Mouse (Mus musculus): ENCODE measurements at regions not wholly inside any gene's neighbourhood (a gene's known extent, or its start where the extent isn't known, plus 50 kb on each side); places are given as distances from the start of the nearest gene placed in this dataset.

DNA sequence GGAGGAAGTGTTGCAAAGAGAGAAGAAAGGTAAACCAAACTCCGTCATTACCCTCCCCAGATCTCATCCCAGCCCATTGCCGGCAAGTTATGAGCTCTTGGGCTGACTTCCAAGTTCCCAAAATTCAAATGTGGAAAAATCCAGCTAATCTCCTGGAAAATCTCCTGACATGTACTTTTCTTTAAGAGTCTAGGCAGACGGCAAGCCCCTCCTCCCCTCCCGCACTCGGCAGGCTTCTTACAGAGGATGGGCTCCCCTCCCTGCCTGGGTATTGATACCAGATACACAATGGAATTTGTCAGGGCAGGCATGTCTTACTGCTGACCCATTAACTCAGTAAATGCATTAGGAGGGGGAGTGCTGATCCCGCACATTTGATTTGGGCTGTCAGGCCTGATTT, 271.0 kb downstream of the Pax1 start:
- Histone ChIP-seq H3K4me3 (replicated peaks; ENCODE audit: low read length) (no peak overlapping the region), H3K9me3 (ENCODE audit: control insufficient read depth, low read length) (no peaks in the 10 kb centered on the region), H3K4me2 (ENCODE audit: low read length) (no peak overlapping the region), H3K27me3 (replicated peaks; ENCODE audit: control insufficient read depth, insufficient read depth, low read length) (no peaks in the 10 kb centered on the region), H3K36me3 (ENCODE audit: control insufficient read depth, insufficient read depth) (no peaks in the 10 kb centered on the region), H3K4me1 (replicated peaks; ENCODE audit: control insufficient read depth, insufficient read depth, low read length) (no peaks in the 10 kb centered on the region), H3K9ac (replicated peaks; ENCODE audit: low read depth, low read length) (no peak overlapping the region), H3K27ac (ENCODE audit: low read length) (no peak overlapping the region)
- WGBS, result 29% methylated on average over 6 of the region's 6 CpGs
- ATAC-seq, result no peak

DNA sequence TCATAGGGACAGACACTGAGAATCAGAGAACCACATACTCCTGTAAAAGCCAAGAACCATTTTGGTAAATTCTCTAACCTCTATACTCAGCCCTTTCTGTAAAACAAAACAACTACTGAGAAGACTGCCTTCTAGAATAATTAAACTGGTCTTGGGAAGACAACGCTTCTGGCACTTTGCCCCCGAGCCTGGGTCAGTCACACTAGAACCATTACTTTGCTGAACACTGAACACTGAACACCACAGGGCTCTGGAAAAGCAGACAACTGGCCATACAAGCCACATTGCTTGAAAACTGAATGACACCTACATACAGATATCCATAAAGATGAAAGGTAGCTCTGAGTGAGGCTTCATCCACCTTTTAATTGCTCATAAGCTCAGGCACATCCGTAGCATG, 268.0 kb downstream of the Pax1 start:
- H3K4me1 ChIP-seq (replicated peaks; ENCODE audit: control insufficient read depth, insufficient read depth, low read length), result no peaks in the 10 kb centered on the region
- 82% methylated on average over 3 of the region's 3 CpGs for WGBS
- no peaks in the 10 kb centered on the region for H3K9me3 ChIP-seq (ENCODE audit: control insufficient read depth, low read length)
- no peak overlapping the region for H3K27ac ChIP-seq (ENCODE audit: low read length)
- no peak for ATAC-seq
- no peak overlapping the region for H3K4me2 ChIP-seq (ENCODE audit: low read length)
- no peak overlapping the region for H3K4me3 ChIP-seq (replicated peaks; ENCODE audit: low read length)
- no peaks in the 10 kb centered on the region for H3K27me3 ChIP-seq (replicated peaks; ENCODE audit: control insufficient read depth, insufficient read depth, low read length)
- no peaks in the 10 kb centered on the region for H3K36me3 ChIP-seq (ENCODE audit: control insufficient read depth, insufficient read depth)
- no peak overlapping the region for H3K9ac ChIP-seq (replicated peaks; ENCODE audit: low read depth, low read length)

DNA sequence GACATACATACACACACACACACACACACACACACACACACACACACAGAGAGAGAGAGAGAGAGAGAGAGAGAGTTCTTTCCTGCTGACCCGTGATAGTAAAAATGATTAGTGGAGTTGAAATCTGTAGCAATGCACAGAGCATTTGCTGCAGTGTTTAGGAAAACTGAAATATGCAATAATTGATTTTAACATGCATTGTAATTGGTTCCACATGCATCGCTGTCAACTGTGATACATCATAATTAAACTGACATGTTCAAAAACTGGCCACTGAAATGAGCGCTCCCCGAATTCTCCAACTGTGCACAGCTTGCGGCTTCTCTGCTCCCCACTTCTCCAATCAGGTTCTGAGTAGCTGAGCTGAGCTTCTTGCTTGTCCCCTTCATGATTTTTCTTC, 265.4 kb downstream of the Pax1 start:
- WGBS, result 91% methylated on average over 5 of the region's 5 CpGs
- no peaks in the 10 kb centered on the region for H3K36me3 ChIP-seq (ENCODE audit: control insufficient read depth, insufficient read depth)
- no peaks in the 10 kb centered on the region for H3K27me3 ChIP-seq (replicated peaks; ENCODE audit: control insufficient read depth, insufficient read depth, low read length)
- no peak for ATAC-seq
- no peak overlapping the region for H3K4me3 ChIP-seq (replicated peaks; ENCODE audit: low read length)
- H3K9ac ChIP-seq (replicated peaks; ENCODE audit: low read depth, low read length), result no peak overlapping the region
- no peaks in the 10 kb centered on the region for H3K9me3 ChIP-seq (ENCODE audit: control insufficient read depth, low read length)
- H3K4me2 ChIP-seq (ENCODE audit: low read length), result no peak overlapping the region
- no peaks in the 10 kb centered on the region for H3K4me1 ChIP-seq (replicated peaks; ENCODE audit: control insufficient read depth, insufficient read depth, low read length)
- H3K27ac ChIP-seq (ENCODE audit: low read length), result no peak overlapping the region

DNA sequence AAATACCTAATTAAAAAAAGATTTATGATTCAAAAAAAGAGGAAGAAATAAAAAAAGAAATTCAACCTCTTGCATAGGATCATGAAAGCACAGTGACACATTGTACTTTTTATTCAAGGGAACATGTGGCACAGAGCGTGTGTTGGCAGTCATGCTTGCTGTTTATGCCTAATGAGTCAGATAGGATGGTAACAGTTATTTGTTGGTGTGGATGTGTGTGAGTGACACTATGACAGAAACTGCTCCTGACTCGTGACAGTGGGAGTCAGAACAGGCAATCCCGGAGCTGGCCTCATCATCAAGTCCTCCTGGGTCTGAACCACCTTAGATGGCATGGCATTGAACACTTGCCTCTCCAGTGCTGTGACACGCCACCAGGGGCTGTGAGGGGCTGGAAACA, 261.4 kb downstream of the Pax1 start:
- H3K4me2 ChIP-seq (ENCODE audit: low read length), result no peak overlapping the region

DNA sequence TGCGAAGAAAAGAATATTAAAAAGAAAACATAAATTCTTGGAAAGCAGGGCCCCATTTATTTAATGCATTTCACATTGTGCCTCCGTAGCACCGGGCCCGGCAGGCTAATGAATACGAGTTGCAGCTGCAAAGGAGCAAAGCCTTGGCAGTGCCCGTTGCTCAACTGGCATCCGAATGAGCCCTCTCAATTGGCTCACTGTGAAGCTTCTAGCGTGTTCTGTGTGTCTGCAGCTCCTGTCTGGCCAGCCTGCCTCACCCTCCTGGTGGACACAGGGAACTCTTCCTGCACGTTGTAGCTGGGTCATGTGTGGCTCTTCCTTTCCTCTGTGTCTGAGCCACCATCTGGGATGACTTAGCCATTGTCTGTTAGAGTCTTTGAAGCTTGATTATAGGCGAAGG, 256.1 kb downstream of the Pax1 start:
- Histone ChIP-seq H3K4me3 (replicated peaks; ENCODE audit: low read length) (no peak overlapping the region), H3K27ac (ENCODE audit: low read length) (no peak overlapping the region), H3K27me3 (replicated peaks; ENCODE audit: control insufficient read depth, insufficient read depth, low read length) (no peaks in the 10 kb centered on the region), H3K4me1 (replicated peaks; ENCODE audit: control insufficient read depth, insufficient read depth, low read length) (0 out of 2 replicates have a peak, but pooled peaks cover 2% of the 10 kb centered on the region), H3K9me3 (ENCODE audit: control insufficient read depth, low read length) (no peaks in the 10 kb centered on the region), H3K4me2 (ENCODE audit: low read length) (no peak overlapping the region), H3K36me3 (ENCODE audit: control insufficient read depth, insufficient read depth) (no peaks in the 10 kb centered on the region), H3K9ac (replicated peaks; ENCODE audit: low read depth, low read length) (no peak overlapping the region)
- ATAC-seq, result peak; percentile 72
- WGBS, result 53% methylated on average over 10 of the region's 10 CpGs

More for the DNA sequence above, 261.4 kb downstream of the Pax1 start:
- 73% methylated on average over 4 of the region's 4 CpGs for WGBS
- no peak for ATAC-seq
- no peak overlapping the region for H3K27ac ChIP-seq (ENCODE audit: low read length)
- no peaks in the 10 kb centered on the region for H3K27me3 ChIP-seq (replicated peaks; ENCODE audit: control insufficient read depth, insufficient read depth, low read length)
- no peaks in the 10 kb centered on the region for H3K36me3 ChIP-seq (ENCODE audit: control insufficient read depth, insufficient read depth)
- no peak overlapping the region for H3K4me3 ChIP-seq (replicated peaks; ENCODE audit: low read length)
- H3K9ac ChIP-seq (replicated peaks; ENCODE audit: low read depth, low read length), result no peak overlapping the region
- no peaks in the 10 kb centered on the region for H3K4me1 ChIP-seq (replicated peaks; ENCODE audit: control insufficient read depth, insufficient read depth, low read length)
- no peaks in the 10 kb centered on the region for H3K9me3 ChIP-seq (ENCODE audit: control insufficient read depth, low read length)

DNA sequence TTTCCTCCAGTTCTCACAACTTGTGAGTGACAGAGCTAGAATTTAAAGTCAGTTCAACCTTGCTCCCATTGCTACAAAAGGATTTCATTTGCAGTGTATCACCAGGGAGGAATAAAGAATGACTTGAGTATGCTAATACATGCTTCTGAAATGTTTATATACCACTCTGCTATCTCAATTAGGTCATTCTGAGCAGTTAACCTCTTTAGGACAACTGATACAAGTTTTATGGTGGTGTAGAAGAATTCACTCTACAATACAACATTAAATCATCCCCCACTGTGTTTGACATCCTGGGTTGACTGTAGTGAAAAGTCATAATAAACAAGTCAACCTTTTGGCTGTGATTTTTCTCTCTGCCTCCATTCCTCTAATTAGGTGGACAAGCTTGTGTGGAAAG, 248.6 kb downstream of the Pax1 start:
- H3K9me3 ChIP-seq (ENCODE audit: control insufficient read depth, low read length), result no peaks in the 10 kb centered on the region
- no peak overlapping the region for H3K4me2 ChIP-seq (ENCODE audit: low read length)
- no peak overlapping the region for H3K9ac ChIP-seq (replicated peaks; ENCODE audit: low read depth, low read length)
- H3K36me3 ChIP-seq (ENCODE audit: control insufficient read depth, insufficient read depth), result no peaks in the 10 kb centered on the region
- ATAC-seq, result no peak
- H3K27ac ChIP-seq (ENCODE audit: low read length), result no peak overlapping the region
- no peaks in the 10 kb centered on the region for H3K4me1 ChIP-seq (replicated peaks; ENCODE audit: control insufficient read depth, insufficient read depth, low read length)
- no peaks in the 10 kb centered on the region for H3K27me3 ChIP-seq (replicated peaks; ENCODE audit: control insufficient read depth, insufficient read depth, low read length)
- H3K4me3 ChIP-seq (replicated peaks; ENCODE audit: low read length), result no peak overlapping the region

DNA sequence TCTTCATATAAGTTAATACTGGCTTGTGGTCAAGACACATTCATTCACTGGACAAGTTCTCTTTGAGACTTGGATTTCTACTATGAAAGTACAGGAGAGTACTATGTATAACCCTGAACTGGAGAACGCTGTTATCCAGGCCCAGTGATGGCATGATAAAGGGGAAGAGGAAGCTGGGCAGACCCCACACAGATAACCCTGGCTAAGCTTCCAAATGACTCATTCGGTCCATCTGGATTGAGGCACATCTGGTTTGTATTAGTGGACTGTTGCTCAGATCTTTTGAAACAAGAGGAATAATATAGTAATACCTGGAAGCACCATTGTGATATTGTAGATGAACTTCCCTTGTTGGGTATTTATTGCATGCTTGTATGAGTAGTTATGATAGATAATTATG, 239.9 kb downstream of the Pax1 start:
- no peak overlapping the region for H3K9ac ChIP-seq (replicated peaks; ENCODE audit: low read depth, low read length)
- 92% methylated on average over 2 of the region's 2 CpGs for WGBS
- H3K4me2 ChIP-seq (ENCODE audit: low read length), result no peak overlapping the region
- no peaks in the 10 kb centered on the region for H3K36me3 ChIP-seq (ENCODE audit: control insufficient read depth, insufficient read depth)
- H3K4me1 ChIP-seq (replicated peaks; ENCODE audit: control insufficient read depth, insufficient read depth, low read length), result no peaks in the 10 kb centered on the region
- H3K27me3 ChIP-seq (replicated peaks; ENCODE audit: control insufficient read depth, insufficient read depth, low read length), result no peaks in the 10 kb centered on the region
- H3K9me3 ChIP-seq (ENCODE audit: control insufficient read depth, low read length), result no peaks in the 10 kb centered on the region
- H3K27ac ChIP-seq (ENCODE audit: low read length), result no peak overlapping the region
- no peak for ATAC-seq
- H3K4me3 ChIP-seq (replicated peaks; ENCODE audit: low read length), result no peak overlapping the region

DNA sequence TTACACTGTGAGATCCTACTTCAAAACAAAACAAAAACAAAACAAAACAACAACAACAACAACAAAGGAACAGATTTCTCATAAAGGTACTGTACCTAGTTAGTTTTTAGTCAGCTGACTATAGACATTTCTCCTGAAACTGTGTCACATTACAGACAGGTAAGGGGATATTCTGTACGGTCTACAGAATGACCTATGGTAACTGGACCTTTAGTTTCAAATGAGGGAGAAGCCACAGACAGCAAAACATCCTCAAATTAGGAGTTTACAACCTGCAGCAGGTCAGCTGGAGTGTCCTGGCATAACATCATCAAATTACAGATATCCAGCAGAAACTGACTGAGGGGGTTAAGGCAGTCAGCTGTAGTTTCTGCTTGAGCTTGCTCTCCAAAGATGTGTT, 210.7 kb downstream of the Pax1 start:
- H3K27ac ChIP-seq (ENCODE audit: low read length), result no peak overlapping the region
- H3K4me2 ChIP-seq (ENCODE audit: low read length), result no peak overlapping the region
- WGBS, result 89% methylated on average over 1 of the region's 1 CpGs
- H3K4me3 ChIP-seq (replicated peaks; ENCODE audit: low read length), result no peak overlapping the region
- no peak overlapping the region for H3K9ac ChIP-seq (replicated peaks; ENCODE audit: low read depth, low read length)
- no peaks in the 10 kb centered on the region for H3K4me1 ChIP-seq (replicated peaks; ENCODE audit: control insufficient read depth, insufficient read depth, low read length)
- no peaks in the 10 kb centered on the region for H3K9me3 ChIP-seq (ENCODE audit: control insufficient read depth, low read length)
- no peaks in the 10 kb centered on the region for H3K36me3 ChIP-seq (ENCODE audit: control insufficient read depth, insufficient read depth)
- ATAC-seq, result no peak
- no peaks in the 10 kb centered on the region for H3K27me3 ChIP-seq (replicated peaks; ENCODE audit: control insufficient read depth, insufficient read depth, low read length)

DNA sequence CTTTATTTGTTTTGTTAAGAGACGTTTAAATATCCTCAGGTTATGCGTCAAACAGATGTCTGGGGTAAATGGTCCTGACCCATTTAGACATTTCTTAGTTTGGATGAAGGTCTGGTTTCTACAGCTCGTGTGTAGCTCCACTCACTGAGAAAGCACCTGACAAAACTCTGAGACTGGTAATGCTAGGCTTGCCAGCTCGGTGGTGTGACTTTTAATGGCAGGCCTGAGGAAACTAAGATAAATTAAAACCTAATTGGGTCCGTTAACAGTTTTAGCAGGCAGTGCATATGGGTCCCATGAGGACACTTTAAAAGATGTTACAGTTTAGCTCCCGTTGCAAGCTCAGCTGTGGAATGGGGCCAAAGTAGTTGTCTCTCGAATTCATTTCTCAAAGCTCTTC, 199.5 kb downstream of the Pax1 start:
- H3K4me3 ChIP-seq (replicated peaks; ENCODE audit: low read length), result no peak overlapping the region
- ATAC-seq, result no peak
- H3K27me3 ChIP-seq (replicated peaks; ENCODE audit: control insufficient read depth, insufficient read depth, low read length), result no peaks in the 10 kb centered on the region
- no peak overlapping the region for H3K4me2 ChIP-seq (ENCODE audit: low read length)
- H3K36me3 ChIP-seq (ENCODE audit: control insufficient read depth, insufficient read depth), result no peaks in the 10 kb centered on the region
- 74% methylated on average over 7 of the region's 7 CpGs for WGBS
- H3K4me1 ChIP-seq (replicated peaks; ENCODE audit: control insufficient read depth, insufficient read depth, low read length), result no peaks in the 10 kb centered on the region
- no peak overlapping the region for H3K27ac ChIP-seq (ENCODE audit: low read length)
- H3K9ac ChIP-seq (replicated peaks; ENCODE audit: low read depth, low read length), result no peak overlapping the region
- H3K9me3 ChIP-seq (ENCODE audit: control insufficient read depth, low read length), result no peaks in the 10 kb centered on the region

DNA sequence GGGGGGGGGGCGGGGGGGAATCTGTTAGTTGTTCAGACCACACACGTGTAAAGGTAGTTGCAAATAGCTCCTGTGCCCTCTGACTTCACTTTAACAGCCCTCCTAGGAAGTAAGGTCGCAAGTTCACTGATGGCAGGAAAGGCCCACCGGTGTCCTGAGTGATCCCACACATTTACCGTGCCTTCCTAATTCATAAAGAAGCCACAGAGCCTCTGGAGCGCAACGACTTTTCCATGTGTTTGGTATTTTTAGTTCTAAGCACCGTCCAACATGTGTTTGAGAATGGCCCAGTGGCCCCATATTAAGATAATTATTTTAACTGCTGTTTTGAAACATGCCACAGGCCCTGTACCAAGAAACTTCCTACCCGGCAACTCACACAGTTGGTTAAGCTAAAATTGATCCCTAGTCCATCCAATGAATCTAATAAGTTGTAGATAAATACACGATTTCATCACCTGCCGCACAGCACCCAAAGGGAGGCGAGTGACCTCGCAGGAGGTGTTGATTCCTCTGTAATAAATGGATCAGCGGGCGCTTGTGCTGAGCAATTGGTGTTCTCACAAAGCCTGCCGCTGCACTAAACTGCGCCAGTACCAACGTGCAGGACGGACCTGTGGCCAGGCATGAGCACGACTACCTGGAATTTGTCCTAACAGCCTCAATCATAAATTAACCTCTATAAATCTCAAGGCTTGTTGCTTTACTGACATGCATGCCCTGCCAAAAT, 198.9 kb downstream of the Pax1 start:
- H3K9me3 ChIP-seq (ENCODE audit: control insufficient read depth, low read length), result no peaks in the 10 kb centered on the region
- no peak for ATAC-seq
- H3K9ac ChIP-seq (replicated peaks; ENCODE audit: low read depth, low read length), result no peak overlapping the region
- no peak overlapping the region for H3K27ac ChIP-seq (ENCODE audit: low read length)
- H3K4me2 ChIP-seq (ENCODE audit: low read length), result no peak overlapping the region
- no peaks in the 10 kb centered on the region for H3K4me1 ChIP-seq (replicated peaks; ENCODE audit: control insufficient read depth, insufficient read depth, low read length)
- 89% methylated on average over 20 of the region's 20 CpGs for WGBS
- H3K27me3 ChIP-seq (replicated peaks; ENCODE audit: control insufficient read depth, insufficient read depth, low read length), result no peaks in the 10 kb centered on the region
- no peaks in the 10 kb centered on the region for H3K36me3 ChIP-seq (ENCODE audit: control insufficient read depth, insufficient read depth)
- H3K4me3 ChIP-seq (replicated peaks; ENCODE audit: low read length), result no peak overlapping the region

All from forebrain, embryonic 16.5 days (tissue).